Mouse (Mus musculus): ENCODE data around the gene Nap1l1.

Gene Nap1l1

DNA sequence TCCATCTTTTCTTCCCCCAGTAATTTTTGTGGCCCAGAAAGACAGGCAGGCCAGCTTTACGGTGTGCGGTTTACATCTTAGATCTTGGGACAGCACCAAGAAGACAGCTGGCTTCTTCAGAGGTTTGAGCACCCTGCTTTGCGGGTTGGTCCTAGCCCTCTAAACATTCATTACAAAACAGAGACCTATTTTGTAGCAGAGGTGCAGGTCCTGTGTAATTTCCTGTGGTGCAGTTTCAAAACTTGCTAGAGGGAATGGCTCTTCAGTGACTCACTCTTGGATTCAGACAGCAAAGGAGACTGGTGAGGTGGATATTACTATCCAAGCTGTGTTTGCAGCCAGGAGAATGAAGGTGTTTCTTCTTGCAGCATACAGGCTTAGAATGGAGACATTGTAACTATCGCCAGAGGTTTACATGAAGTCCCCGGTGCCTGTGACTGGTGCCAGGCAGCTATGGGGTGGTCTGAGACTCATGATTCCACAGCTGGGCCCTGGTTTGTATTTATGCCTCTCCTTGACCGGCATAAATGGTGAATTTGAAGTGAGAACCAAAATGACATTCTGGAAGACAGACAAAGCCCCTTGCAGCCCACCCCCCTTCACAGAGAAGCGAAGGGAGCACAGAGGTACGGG is 43.9 kb downstream of the Nap1l1 start:
- DNase-seq, result no peak

DNA sequence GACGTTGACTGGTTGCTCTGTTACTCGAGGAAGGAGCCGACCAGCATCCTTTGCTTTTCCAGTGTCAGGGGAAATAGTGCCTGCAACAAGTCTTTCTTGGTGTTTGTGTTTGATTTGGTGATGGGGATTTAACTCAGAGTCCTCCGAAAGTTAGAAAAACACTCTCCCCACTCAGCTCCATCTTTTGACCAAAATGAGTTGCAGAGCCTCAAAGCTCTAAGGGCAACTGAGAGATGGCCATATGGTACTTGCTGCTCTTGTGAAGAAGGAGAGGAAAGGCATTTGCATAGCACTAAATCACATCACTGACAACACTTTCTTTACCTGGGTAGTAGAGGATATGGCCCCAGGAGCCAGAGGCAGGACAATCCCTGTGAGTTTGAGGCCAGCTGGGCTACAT is 45.3 kb downstream of the Nap1l1 start:
- DNase-seq, result no peak

DNA sequence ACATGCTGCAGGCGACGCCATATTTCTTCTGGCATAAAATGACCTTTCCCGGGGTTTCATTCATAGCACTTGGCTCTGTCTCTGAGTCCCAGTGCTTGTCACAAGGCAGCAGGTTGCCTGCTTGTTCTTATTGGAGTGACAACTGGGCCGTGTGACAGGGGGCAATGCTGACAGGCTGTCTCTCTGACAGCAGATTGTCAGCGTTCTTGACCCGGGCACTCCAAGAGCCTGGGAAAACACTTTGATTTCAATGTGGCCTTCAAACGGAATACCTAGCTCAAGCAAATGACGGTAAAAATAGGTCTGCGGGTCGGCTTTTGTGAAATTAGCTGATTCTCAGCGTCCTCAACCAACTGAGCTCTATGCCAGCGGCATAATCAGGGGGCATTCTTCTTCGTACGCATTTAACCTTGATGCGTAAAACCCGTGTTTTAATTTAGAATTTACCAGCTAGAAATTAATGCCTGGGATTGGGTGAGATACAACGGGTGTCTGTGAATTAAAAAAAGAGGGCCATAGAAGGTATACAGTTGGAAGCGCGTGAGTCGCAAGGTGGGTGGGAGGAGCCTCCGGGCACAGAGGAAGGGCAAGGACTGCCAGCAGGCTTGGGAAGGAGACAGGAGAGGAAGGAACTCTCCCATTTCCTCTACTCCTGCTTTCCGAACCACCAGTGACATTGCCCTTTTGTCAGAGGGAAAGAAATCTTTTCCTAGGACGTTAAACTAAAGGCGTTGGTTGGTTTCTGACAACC is 46.8 kb downstream of the Nap1l1 start:
- DNase-seq, result peak; percentile 51

DNA sequence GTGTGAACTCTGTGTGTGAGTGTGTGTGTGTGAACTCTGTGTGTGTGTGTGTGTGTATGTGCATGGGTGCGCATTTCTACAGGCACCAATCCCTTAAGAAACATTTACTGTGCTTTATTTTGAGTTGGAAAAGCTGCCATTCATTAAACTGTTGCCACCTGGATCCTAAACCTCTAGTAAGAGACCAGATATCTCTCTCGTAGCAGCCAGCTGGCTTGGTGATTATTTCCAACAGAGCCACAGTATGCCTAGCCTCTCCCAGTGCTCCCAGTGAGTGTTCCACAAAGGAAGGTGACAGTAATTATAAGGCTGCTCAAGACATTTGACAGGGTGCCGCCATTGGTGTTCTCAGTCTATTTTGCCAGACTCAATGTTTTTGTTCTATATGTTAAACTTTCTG is 47.6 kb downstream of the Nap1l1 start:
- no peak for DNase-seq

DNA sequence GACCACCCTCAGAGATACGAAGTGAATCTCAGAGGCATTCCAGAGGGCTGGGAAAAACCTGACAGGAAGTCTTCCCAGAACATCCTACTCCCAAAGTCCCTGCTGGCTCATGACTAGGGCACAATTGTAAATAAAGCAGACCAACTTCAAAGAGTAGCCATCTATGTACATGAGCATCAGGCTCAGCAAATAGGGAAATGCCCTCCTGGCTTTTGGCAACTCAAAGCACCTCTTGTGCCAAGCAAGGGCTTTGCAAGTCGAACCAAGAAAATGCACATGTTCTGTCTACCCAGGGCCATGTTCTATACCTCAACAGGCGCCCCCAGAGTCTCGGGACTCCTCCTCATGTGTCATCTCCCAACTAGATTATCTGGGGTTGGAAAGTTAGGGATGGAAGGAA is 48.6 kb downstream of the Nap1l1 start:
- no peak for DNase-seq

DNA sequence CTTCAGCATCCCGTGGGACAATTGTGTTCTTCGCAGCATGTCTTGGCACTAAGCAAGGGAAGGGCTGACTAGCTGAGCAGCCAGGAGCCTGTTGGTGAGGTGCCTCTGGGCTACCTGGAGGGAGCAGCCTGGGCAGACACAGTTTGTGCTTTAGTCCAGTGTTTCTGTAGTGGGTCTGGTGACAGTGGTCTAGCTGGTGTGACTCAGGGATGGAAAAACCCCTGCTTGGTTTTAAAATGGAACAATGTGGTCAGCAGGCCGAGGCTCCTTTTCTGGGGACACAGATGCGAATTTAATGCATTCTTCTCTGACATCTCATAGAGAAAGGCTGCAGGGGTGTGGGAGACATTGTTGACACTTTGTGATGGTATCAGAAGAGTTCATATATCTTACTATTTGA is 49.2 kb downstream of the Nap1l1 start:
- no peak for DNase-seq

DNA sequence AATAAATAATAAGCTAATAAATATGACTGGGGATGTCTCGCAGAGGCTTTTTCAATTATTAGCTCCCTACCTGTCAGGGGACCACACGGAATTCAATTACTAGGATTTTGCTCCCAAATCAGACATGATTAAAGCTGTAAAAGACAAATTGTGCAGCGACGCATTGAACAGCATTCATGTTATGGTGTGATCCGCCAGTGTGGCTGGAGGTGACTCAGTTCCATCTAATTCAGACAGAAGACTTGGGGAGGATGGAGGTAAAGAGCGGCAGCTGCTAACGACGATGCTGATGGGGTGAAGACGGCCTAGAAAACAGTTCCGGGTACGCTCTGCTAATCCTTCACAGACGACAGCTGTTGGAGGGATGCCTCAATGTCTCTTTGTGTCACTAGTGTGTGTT is 50.9 kb downstream of the Nap1l1 start:
- no peak for DNase-seq

DNA sequence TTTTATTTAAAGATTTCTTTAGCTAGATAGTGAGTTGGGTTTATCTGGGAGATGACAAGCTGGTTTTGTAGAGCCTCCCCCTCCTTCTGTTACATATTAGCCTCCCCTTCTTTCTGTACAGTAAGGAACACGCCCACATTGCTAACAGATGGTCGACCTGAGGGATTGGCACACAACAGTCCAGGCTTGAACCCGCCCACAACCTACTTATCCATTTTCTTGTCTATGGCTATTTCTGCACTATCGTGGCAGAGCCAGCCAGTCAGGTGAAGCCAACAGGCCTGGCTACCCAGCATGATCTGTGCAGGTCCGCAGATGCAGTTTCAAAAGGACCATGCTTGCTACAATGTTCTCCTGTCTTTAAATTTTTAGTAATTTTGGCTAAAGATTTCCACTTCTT is 54.0 kb downstream of the Nap1l1 start:
- DNase-seq, result no peak

DNA sequence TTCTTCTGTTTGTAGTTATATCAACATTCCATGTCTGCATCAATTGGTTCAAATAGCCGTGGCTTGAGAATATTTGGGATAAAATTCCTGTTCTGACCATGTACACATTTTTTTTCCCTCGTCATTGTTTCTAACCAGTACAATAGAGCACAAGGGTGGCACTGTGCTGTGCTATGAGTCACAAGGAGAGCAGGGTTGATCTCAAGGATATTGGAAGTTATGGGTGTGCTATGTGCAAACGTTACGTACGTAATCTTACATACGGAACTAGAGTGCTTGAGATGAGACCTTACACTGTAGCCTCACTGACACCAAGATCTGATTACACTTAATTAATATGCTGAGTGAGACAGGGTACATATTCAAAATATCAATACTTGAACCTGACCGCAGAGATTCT is 54.6 kb downstream of the Nap1l1 start:
- DNase-seq, result no peak

DNA sequence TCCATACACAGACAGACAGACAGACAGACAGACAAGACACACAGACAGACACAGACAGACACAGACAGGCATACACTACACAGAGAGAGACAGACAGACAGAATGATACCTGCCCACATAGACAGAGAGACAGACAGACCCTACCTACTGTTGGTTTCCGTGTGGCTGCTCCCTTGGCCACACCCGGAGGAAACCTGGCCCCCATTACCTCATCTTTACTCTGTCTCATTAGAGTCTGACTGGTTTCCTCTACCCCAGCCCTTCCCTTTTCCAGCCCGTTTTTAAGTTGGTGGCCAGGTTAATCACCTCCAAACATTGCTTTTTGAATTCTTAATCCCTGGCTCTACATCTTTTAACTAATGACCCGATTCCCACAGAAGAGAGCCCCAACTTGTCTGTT is 55.3 kb downstream of the Nap1l1 start:
- no peak for DNase-seq

DNA sequence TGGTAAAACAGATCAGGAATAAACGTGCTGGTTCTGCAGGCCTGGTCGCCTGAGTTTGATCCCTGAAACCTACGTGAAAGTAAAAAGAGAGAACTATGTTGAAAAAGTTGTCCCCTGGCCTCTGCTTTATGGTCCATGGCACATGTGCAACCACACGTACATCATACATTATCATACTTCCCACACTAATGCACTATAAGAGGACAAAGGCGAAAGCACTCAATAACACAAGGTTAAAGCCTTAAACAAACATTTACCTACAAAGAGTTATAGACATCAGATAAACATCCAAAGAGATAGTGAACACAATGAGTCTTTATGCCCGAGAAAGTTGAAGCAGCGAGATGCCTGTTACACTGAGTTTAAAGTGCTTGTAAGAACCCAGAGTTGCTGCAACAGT is 57.4 kb downstream of the Nap1l1 start:
- no peak for DNase-seq

DNA sequence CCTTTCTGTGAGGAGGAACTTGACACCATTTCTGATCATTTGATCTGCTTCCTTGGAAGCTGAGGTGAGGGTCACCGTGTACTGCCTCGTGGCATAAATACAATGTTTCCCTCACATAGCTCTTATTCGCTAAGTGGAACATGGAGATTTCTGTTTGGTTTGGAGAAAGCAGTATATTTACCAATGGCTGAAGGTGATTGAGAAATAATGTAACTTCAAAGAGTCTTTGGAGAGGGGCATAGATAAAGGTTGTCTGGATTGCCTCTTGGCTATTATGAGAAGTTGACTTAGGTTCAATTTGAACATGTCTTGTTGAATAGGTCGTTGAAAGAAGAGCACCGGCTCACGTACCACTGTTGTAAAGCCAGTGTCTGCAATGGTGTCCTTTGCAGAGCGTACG is 61.7 kb downstream of the Nap1l1 start:
- DNase-seq, result no peak

DNA sequence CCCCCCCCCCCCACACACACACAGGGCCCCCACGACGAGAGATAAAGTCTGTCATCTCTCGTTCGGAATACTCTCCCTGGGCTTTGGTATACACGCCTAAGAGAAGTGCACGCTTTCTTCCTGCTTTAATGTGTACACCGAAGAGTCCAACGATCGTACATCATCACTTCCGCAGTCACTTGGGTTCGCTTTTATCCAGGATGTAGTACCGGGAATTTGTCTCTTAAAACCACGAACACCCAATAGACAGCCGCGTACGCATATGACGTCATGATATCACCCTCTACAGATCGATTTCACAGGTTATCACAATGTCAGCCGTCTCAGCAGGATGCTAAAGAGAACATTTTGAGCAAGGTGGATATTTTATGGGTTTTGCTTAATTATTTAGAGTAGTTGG is 64.4 kb downstream of the Nap1l1 start:
- DNase-seq, result no peak

DNA sequence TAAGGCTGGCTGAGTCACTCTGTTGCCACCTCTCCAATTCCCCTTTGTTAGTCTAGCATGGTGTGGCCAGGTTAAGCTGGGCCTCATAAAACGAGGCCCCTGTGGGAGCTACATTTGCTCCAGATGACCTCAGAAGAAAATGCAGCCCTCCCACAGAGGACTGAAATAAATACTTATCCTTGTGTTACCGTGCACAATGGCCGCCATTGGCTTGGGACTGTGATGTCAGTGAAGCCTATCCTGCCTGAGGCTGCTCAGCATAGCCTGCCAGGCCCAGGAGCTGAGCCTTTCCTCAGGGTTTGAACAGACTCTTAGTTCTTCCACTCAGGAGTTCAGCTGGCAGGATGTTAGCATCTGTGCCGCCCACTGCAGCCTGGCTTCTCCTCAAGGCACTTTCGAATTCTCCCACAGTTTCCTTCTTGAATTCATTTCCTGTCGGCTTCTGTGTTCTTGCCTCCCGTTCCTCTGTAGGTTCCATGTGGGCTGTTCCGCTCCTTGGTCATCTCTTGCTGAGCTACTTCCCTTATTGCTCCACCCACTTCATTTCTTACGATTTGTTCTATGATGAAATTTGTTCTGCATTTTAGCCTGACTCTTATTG is 66.8 kb downstream of the Nap1l1 start:
- DNase-seq, result peak; percentile 55

DNA sequence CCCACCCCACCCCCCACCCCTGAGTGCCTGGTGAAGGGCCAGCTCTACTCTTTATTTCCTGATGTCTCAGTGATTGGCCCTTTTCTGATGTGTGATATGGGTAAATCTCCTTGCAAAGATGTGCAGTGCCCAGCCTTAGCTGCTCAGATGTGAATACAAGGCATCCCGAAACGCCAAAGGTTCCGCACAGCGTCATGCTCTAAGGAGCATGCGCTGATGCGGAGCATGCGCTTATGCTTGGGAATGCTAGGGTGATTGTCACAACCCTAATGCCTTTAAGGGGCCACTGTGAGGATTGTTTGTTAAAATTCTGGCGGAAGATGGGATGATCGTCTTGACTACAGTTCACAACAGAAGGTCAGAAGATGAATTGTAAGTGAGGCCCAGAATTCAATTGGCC is 67.7 kb downstream of the Nap1l1 start:
- no peak for DNase-seq

DNA sequence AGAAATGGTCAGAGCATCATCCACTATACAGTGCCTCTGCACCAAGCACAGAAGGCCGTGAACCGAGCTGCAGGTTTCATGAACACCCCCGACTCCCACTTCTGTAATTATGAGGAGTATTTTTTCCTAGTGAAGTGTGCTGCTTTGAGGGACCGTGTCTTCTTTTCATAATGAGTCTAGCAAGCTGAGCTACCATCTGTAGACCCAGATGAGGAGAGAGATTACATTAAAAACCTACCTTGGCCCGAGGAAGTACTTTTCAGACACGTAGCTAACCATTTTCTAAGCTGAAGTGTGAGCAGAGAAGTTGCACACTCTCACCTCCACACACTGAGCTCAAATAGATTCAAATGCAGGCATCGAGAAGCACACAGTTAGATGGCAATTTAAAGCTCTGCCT is 70.1 kb downstream of the Nap1l1 start:
- no peak for DNase-seq

DNA sequence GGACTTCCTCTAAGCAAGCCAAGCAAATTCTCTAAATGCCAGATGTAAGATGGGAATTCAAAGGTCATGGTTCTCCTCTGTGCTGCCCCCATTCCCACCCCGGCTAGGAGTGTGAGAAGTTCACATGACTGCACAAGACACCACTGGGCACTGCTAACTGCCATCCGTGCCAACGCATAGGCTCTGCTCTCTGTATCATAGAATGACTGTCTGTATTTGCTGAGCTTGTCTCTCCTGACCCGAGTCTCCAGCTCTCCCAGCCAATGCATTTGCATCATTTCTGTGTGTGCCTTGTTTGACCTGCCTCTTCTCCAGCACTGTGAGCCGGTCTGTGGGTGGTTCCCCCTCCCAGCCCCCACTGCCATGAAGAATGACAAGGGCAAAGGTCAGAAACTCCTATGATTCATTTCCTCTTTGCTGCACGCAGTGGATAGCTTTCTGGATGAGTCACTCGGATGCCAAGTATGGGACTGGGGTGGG is 70.8 kb downstream of the Nap1l1 start:
- DNase-seq, result peak; percentile 72

DNA sequence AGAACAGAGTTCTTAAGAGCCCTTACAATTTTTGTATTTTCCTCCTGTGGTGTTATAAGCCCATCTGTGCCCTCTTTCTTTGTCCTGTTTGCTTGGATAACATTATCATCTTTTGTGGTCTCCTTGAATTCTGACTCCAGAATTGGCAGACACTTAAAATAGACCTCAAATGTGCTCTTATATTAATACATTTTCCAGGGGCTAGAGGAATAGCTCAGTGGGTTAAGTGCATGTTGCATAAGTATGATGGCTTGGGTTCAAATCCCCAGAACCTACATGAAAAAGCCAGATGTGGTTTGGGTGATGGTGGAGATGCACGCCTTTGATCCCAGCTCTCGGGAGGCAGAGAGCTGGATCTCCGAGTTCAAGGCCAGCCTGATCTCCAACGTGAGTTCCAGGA is 71.3 kb downstream of the Nap1l1 start:
- DNase-seq, result no peak

DNA sequence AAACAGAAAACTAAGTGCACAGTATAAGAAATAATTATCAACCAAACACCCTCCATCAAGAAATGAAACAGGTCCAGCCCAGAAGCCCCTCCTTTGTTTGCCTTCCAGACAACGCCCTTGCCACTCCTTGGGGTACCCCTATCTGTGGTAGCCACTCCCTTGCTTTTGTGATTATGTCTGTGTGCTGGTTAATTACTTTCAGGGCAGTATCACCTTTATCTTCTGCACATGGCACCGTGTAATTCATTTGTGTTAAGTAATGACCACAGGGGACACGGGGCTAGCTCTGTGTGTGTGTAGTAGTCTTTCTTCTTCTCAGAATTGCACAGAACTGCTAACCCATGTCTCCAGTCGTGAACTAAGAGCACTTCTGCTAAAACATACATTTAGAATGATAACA is 72.6 kb downstream of the Nap1l1 start:
- no peak for DNase-seq
